ENCODE assay signal across 23 mouse cellular contexts in genomic region chr13:113657204-113657603, GRCm38 (mm10). TPM values are rescaled to one million over a fixed set of nuclear protein-coding genes. Genes with fewer than 3 reads are reported as not detected.
DNase-seq lines count a peak whose midpoint lies in the region; ATAC-seq and TF ChIP-seq lines count a peak whose summit lies in the region.
"Had no signal": no experiment of that assay in that cellular context is flagged by ENCODE, and none has a peak within 500 bp of the region (broad histone marks: within the 10 kb centered on the region; RNA-seq: fewer than 3 reads in every experiment).

No protein-coding gene starts in this region.

- ATAC-seq in frontal cortex, adult (ENCODE audit: low TSS enrichment), result peak; percentile 52
- ATAC-seq in heart, embryonic 14.5 days (ENCODE audit: insufficient number of reproducible peaks, insufficient read depth, low FRiP score, low read depth), result no peak
- ATAC-seq in midbrain, embryonic 11.5 days (ENCODE audit: low FRiP score), result no peak
- ATAC-seq in midbrain, postnatal 0 days (ENCODE audit: low FRiP score), result no peak
- ATAC-seq in stomach, postnatal 0 days (ENCODE audit: low FRiP score, low TSS enrichment), result no peak
- ATAC-seq: forebrain, embryonic 13.5 days; midbrain, embryonic 13.5 days had no signal

- no peak for TF ChIP-seq CTCF in midbrain, postnatal 0 days (IDR thresholded peaks at IDR 0.05)
- no peak for TF ChIP-seq CTCF in stomach, postnatal 0 days (IDR thresholded peaks at IDR 0.05; ENCODE audit: low read depth)

- TF ChIP-seq EP300 in stomach, postnatal 0 days (optimal IDR thresholded peaks at IDR 0.05), result no peak

- H3K4me2 ChIP-seq in heart, embryonic 14.5 days (ENCODE audit: low read length), result peak overlapping the region; percentile 59
- H3K4me2 ChIP-seq in midbrain, embryonic 11.5 days, result no peak overlapping the region
- no peak overlapping the region for H3K4me2 ChIP-seq in midbrain, postnatal 0 days (ENCODE audit: low read depth, low read length, poor library complexity, severe bottlenecking)
- H3K4me2 ChIP-seq in stomach, postnatal 0 days (replicated peaks; ENCODE audit: low read depth), result no peak overlapping the region
- H3K4me2 ChIP-seq: forebrain, embryonic 13.5 days; liver, embryonic 11.5 days; midbrain, embryonic 13.5 days; stomach, embryonic 15.5 days had no signal

- WGBS in heart, embryonic 14.5 days, result 36% methylated on average over 7 of the region's 7 CpGs
- 82% methylated on average over 7 of the region's 7 CpGs for WGBS in midbrain, embryonic 11.5 days
- 79% methylated on average over 7 of the region's 7 CpGs for WGBS in midbrain, postnatal 0 days
- 80% methylated on average over 7 of the region's 7 CpGs for WGBS in stomach, postnatal 0 days

- H3K4me1 ChIP-seq in heart, embryonic 14.5 days (ENCODE audit: control insufficient read depth in 2 of 2, insufficient read depth in 2 of 2, low read length in 2 of 2), result peaks cover 8 to 27% of the 10 kb centered on the region in 2 experiments
- H3K4me1 ChIP-seq in midbrain, embryonic 11.5 days (ENCODE audit: control insufficient read depth, insufficient read depth, low read length), result no peaks in the 10 kb centered on the region
- H3K4me1 ChIP-seq in midbrain, postnatal 0 days (ENCODE audit: insufficient read depth, low read length), result no peaks in the 10 kb centered on the region
- H3K4me1 ChIP-seq in stomach, postnatal 0 days (replicated peaks; ENCODE audit: control insufficient read depth, insufficient read depth), result no peaks in the 10 kb centered on the region
- H3K4me1 ChIP-seq: forebrain, embryonic 13.5 days; hindbrain, embryonic 10.5 days; limb, embryonic 10.5 days; midbrain, embryonic 13.5 days; stomach, embryonic 15.5 days had no signal

- peak overlapping the region in 1 of 2 experiments; percentile 19; a peak in 2 of 4 replicates for H3K4me3 ChIP-seq in heart, embryonic 14.5 days (ENCODE audit: control insufficient read depth in 1 of 2, insufficient read depth in 1 of 2, low read depth in 1 of 2, low read length in 2 of 2)
- H3K4me3 ChIP-seq in midbrain, embryonic 11.5 days (ENCODE audit: low read depth, low read length), result no peak overlapping the region
- H3K4me3 ChIP-seq in midbrain, postnatal 0 days (ENCODE audit: low read depth, low read length), result no peak overlapping the region
- no peak overlapping the region for H3K4me3 ChIP-seq in stomach, postnatal 0 days (ENCODE audit: low read depth, low read length)
- H3K4me3 ChIP-seq: forebrain, embryonic 13.5 days; hindbrain, embryonic 10.5 days; limb, embryonic 10.5 days; midbrain, embryonic 13.5 days; stomach, embryonic 15.5 days had no signal

- H3K27ac ChIP-seq in heart, embryonic 14.5 days (replicated peaks in 1 of 2; ENCODE audit: control insufficient read depth in 1 of 2, insufficient read depth in 1 of 2, low read depth in 2 of 2, low read length in 2 of 2), result peak overlapping the region; percentile 41 to 81
- no peak overlapping the region for H3K27ac ChIP-seq in midbrain, embryonic 11.5 days (ENCODE audit: low read depth, low read length)
- H3K27ac ChIP-seq in midbrain, postnatal 0 days (ENCODE audit: low read depth, low read length), result no peak overlapping the region
- H3K27ac ChIP-seq in stomach, postnatal 0 days (replicated peaks), result no peak overlapping the region
- H3K27ac ChIP-seq: forebrain, embryonic 13.5 days; hindbrain, embryonic 10.5 days; limb, embryonic 10.5 days; midbrain, embryonic 13.5 days; stomach, embryonic 15.5 days had no signal

- H3K9me3 ChIP-seq in heart, embryonic 14.5 days (ENCODE audit: control insufficient read depth, low read length), result no peaks in the 10 kb centered on the region
- H3K9me3 ChIP-seq in midbrain, embryonic 11.5 days (ENCODE audit: control insufficient read depth, low read length), result no peaks in the 10 kb centered on the region
- no peaks in the 10 kb centered on the region for H3K9me3 ChIP-seq in midbrain, postnatal 0 days (ENCODE audit: low read length)
- no peaks in the 10 kb centered on the region for H3K9me3 ChIP-seq in stomach, postnatal 0 days (ENCODE audit: control insufficient read depth, low read length)
- H3K9me3 ChIP-seq: forebrain, embryonic 13.5 days; limb, embryonic 10.5 days; midbrain, embryonic 13.5 days; stomach, embryonic 15.5 days had no signal

- no peaks in the 10 kb centered on the region for H3K36me3 ChIP-seq in heart, embryonic 14.5 days (ENCODE audit: control insufficient read depth, insufficient read depth, low read length)
- no peaks in the 10 kb centered on the region for H3K36me3 ChIP-seq in midbrain, embryonic 11.5 days (ENCODE audit: control insufficient read depth, insufficient read depth, low read length)
- H3K36me3 ChIP-seq in midbrain, postnatal 0 days (ENCODE audit: insufficient read depth, low read length), result no peaks in the 10 kb centered on the region
- no peaks in the 10 kb centered on the region for H3K36me3 ChIP-seq in stomach, postnatal 0 days (ENCODE audit: control insufficient read depth, insufficient read depth, low read length)
- H3K36me3 ChIP-seq: hindbrain, embryonic 10.5 days; limb, embryonic 10.5 days; midbrain, embryonic 13.5 days; stomach, embryonic 15.5 days had no signal

- H3K9ac ChIP-seq in heart, embryonic 14.5 days (ENCODE audit: low read length), result peak overlapping the region; percentile 60
- no peak overlapping the region for H3K9ac ChIP-seq in midbrain, embryonic 11.5 days (ENCODE audit: low read length)
- H3K9ac ChIP-seq in midbrain, postnatal 0 days (replicated peaks; ENCODE audit: low read length, poor library complexity, severe bottlenecking), result no peak overlapping the region
- no peak overlapping the region for H3K9ac ChIP-seq in stomach, postnatal 0 days (ENCODE audit: low read length)
- H3K9ac ChIP-seq: forebrain, embryonic 13.5 days; midbrain, embryonic 13.5 days; stomach, embryonic 15.5 days had no signal

- H3K27me3 ChIP-seq in heart, embryonic 14.5 days (ENCODE audit: control insufficient read depth, insufficient read depth, low read length), result no peaks in the 10 kb centered on the region
- no peaks in the 10 kb centered on the region for H3K27me3 ChIP-seq in midbrain, embryonic 11.5 days (ENCODE audit: control insufficient read depth, insufficient read depth, low read length)
- no peaks in the 10 kb centered on the region for H3K27me3 ChIP-seq in midbrain, postnatal 0 days (ENCODE audit: insufficient read depth, low read length)
- no peaks in the 10 kb centered on the region for H3K27me3 ChIP-seq in stomach, postnatal 0 days (ENCODE audit: control insufficient read depth, insufficient read depth, low read length)
- H3K27me3 ChIP-seq: forebrain, embryonic 13.5 days; midbrain, embryonic 13.5 days; stomach, embryonic 15.5 days had no signal

- no peak for DNase-seq in frontal cortex, postnatal 10 days (ENCODE audit: low spot score in 2 of 2)
- DNase-seq in heart, postnatal 4 days, result no peak
- peak; percentile 2 for DNase-seq in midbrain, embryonic 11.5 days (ENCODE audit: low spot score, missing footprints)
- DNase-seq in midbrain, postnatal 0 days (ENCODE audit: low spot score), result no peak
- no peak for DNase-seq in urinary bladder, postnatal 14 days (ENCODE audit: low spot score)
- no peak for DNase-seq in stomach, postnatal 0 days (ENCODE audit: low spot score)
- DNase-seq: cerebellum, adult 9-11 months; kidney, adult 2 months; kidney, postnatal 14 days; lung, adult 2 months; lung, postnatal 4 days; spleen, adult 18-20 months had no signal

RNA-seq across cellular contexts. Expression of gene Hspb3, which starts 6.3 kb away (rescaled TPM):
- 58.5 and 60.4 TPM in 2 replicates for polyA plus RNA-seq in heart, embryonic 14.5 days (2014; fragmentation: Nextera tagmentation; extraction: Ambion mirVana)
- total RNA-seq in heart, postnatal 4 days (2021), result 10 to 100 TPM; 27.4 to 28.9 TPM
- polyA plus RNA-seq in midbrain, embryonic 11.5 days (2014; fragmentation: Nextera tagmentation; extraction: Ambion mirVana), result not detected in 2 replicates
- not detected in 2 replicates for total RNA-seq in midbrain, postnatal 0 days (2014; rRNA removed)
- 0.82 and 1.0 TPM in 2 replicates for polyA plus RNA-seq in midbrain, postnatal 0 days (2015; fragmentation: Nextera tagmentation; extraction: Ambion mirVana)
- 0.17 TPM in 1 of 2 replicates, not detected in the other for polyA plus RNA-seq in stomach, postnatal 0 days (2015; fragmentation: Nextera tagmentation; extraction: Ambion mirVana)
- total RNA-seq: adrenal gland, adult 18-20 months; MEL; neutrophil, adult 5-6 weeks had no signal
- polyA plus RNA-seq: forebrain, embryonic 13.5 days; hindbrain, embryonic 10.5 days; limb, embryonic 10.5 days had no signal

RNA-seq across cellular contexts. Expression of gene Snx18, which starts 38.8 kb away (rescaled TPM):
- polyA plus RNA-seq in heart, embryonic 14.5 days (2014; fragmentation: Nextera tagmentation; extraction: Ambion mirVana), result 20.3 and 22.6 TPM in 2 replicates
- total RNA-seq in heart, postnatal 4 days (2021), result 10 to 100 TPM; 32.6 to 34.4 TPM
- polyA plus RNA-seq in midbrain, embryonic 11.5 days (2014; fragmentation: Nextera tagmentation; extraction: Ambion mirVana), result 18.1 and 20.1 TPM in 2 replicates
- total RNA-seq in midbrain, postnatal 0 days (2014; rRNA removed), result 34.7 and 35.8 TPM in 2 replicates
- polyA plus RNA-seq in midbrain, postnatal 0 days (2015; fragmentation: Nextera tagmentation; extraction: Ambion mirVana), result 8.4 and 9.5 TPM in 2 replicates
- 15.6 and 18.0 TPM in 2 replicates for polyA plus RNA-seq in stomach, postnatal 0 days (2015; fragmentation: Nextera tagmentation; extraction: Ambion mirVana)

Comparison
In these comparisons a context has a peak if more than half of its experiments do, and no peak if none do; other contexts are left out.
1. H3K27ac ChIP-seq: peak in heart, embryonic 14.5 days (2 of 2); none in midbrain, embryonic 11.5 days (single experiment), midbrain, postnatal 0 days (single experiment) and stomach, postnatal 0 days (single experiment).
2. RNA of gene Hspb3, which starts 6.3 kb away (polyA plus RNA-seq): 58.5 to 60.4 TPM in heart, embryonic 14.5 days; 0.82 to 1.0 TPM in midbrain, postnatal 0 days, 0.17 TPM in stomach, postnatal 0 days and not detected in midbrain, embryonic 11.5 days; every median in the first group is over 10 times any median in the second.